Mouse (Mus musculus): ENCODE measurements around the gene Pwwp2b. TPM values are rescaled to one million over a fixed set of nuclear protein-coding genes. Genes with fewer than 3 reads are reported as not detected.

The Pwwp2b gene
- polyA plus RNA-seq, 1 experiment from 2014 or later = 4.4 TPM

GRCm38 (mm10) chr7:139233714-139234113 is 14.6 kb upstream of the Pwwp2b start:
- no peak overlapping the region for H3K4me3 ChIP-seq (ENCODE audit: low read depth, low read length)
- H3K4me2 ChIP-seq (replicated peaks; ENCODE audit: low read depth, low read length) = no peak overlapping the region
- DNase-seq (ENCODE audit: low spot score) = peak; percentile 88
- peak; percentile 75 for ATAC-seq (ENCODE audit: low FRiP score)
- no peaks in the 10 kb centered on the region for H3K36me3 ChIP-seq (ENCODE audit: control insufficient read depth, insufficient read depth, low read length)
- H3K9ac ChIP-seq (ENCODE audit: low read depth, low read length) = no peak overlapping the region
- H3K9me3 ChIP-seq (ENCODE audit: control insufficient read depth, low read length) = no peaks in the 10 kb centered on the region
- H3K27ac ChIP-seq (ENCODE audit: low read depth, low read length) = no peak overlapping the region
- H3K27me3 ChIP-seq (ENCODE audit: control insufficient read depth, insufficient read depth, low read length) = no peaks in the 10 kb centered on the region
- WGBS = under 1% methylated on average over 7 of the region's 7 CpGs
- H3K4me1 ChIP-seq (replicated peaks; ENCODE audit: control insufficient read depth, insufficient read depth, low read length) = 0 out of 2 replicates have a peak, but pooled peaks cover 2% of the 10 kb centered on the region

GRCm38 (mm10) chr7:139234426-139235188 is 13.7 kb upstream of the Pwwp2b start:
- Histone ChIP-seq H3K9me3 (ENCODE audit: control insufficient read depth, low read length) (no peaks in the 10 kb centered on the region), H3K27me3 (ENCODE audit: control insufficient read depth, insufficient read depth, low read length) (no peaks in the 10 kb centered on the region), H3K4me2 (replicated peaks; ENCODE audit: low read depth, low read length) (0 out of 2 replicates have a peak overlapping the region, but pooled peaks have one; percentile 14), H3K36me3 (ENCODE audit: control insufficient read depth, insufficient read depth, low read length) (no peaks in the 10 kb centered on the region), H3K9ac (ENCODE audit: low read depth, low read length) (no peak overlapping the region), H3K4me3 (ENCODE audit: low read depth, low read length) (no peak overlapping the region), H3K27ac (ENCODE audit: low read depth, low read length) (no peak overlapping the region), H3K4me1 (replicated peaks; ENCODE audit: control insufficient read depth, insufficient read depth, low read length) (0 out of 2 replicates have a peak, but pooled peaks cover 2% of the 10 kb centered on the region)
- DNase-seq (ENCODE audit: low spot score) = peak; percentile 58
- 9% methylated on average over 18 of the region's 18 CpGs for WGBS
- peak; percentile 66 for ATAC-seq (ENCODE audit: low FRiP score)

- WGBS = 83% methylated on average over 12 of the region's 12 CpGs
- H3K4me3 ChIP-seq (ENCODE audit: low read depth, low read length) = no peak overlapping the region
- no peaks in the 10 kb centered on the region for H3K36me3 ChIP-seq (ENCODE audit: control insufficient read depth, insufficient read depth, low read length)
- no peak overlapping the region for H3K9ac ChIP-seq (ENCODE audit: low read depth, low read length)
- no peak overlapping the region for H3K27ac ChIP-seq (ENCODE audit: low read depth, low read length)
- H3K27me3 ChIP-seq (ENCODE audit: control insufficient read depth, insufficient read depth, low read length) = no peaks in the 10 kb centered on the region
- no peaks in the 10 kb centered on the region for H3K9me3 ChIP-seq (ENCODE audit: control insufficient read depth, low read length)
- 0 out of 2 replicates have a peak, but pooled peaks cover 2% of the 10 kb centered on the region for H3K4me1 ChIP-seq (replicated peaks; ENCODE audit: control insufficient read depth, insufficient read depth, low read length)
- H3K4me2 ChIP-seq (replicated peaks; ENCODE audit: low read depth, low read length) = no peak overlapping the region
- ATAC-seq (ENCODE audit: low FRiP score) = no peak
- no peak for DNase-seq (ENCODE audit: low spot score)
Observed at GRCm38 (mm10) chr7:139235651-139236358, 12.5 kb upstream of the Pwwp2b start.

GRCm38 (mm10) chr7:139239432-139239831 is 8.8 kb upstream of the Pwwp2b start:
- no peak for ATAC-seq (ENCODE audit: low FRiP score)
- Histone ChIP-seq H3K4me2 (replicated peaks; ENCODE audit: low read depth, low read length) (no peak overlapping the region), H3K27ac (ENCODE audit: low read depth, low read length) (no peak overlapping the region), H3K9ac (ENCODE audit: low read depth, low read length) (no peak overlapping the region), H3K36me3 (ENCODE audit: control insufficient read depth, insufficient read depth, low read length) (no peaks in the 10 kb centered on the region), H3K4me1 (replicated peaks; ENCODE audit: control insufficient read depth, insufficient read depth, low read length) (0 out of 2 replicates have a peak, but pooled peaks cover 2% of the 10 kb centered on the region), H3K27me3 (ENCODE audit: control insufficient read depth, insufficient read depth, low read length) (no peaks in the 10 kb centered on the region), H3K4me3 (ENCODE audit: low read depth, low read length) (no peak overlapping the region), H3K9me3 (ENCODE audit: control insufficient read depth, low read length) (no peaks in the 10 kb centered on the region)
- no peak for DNase-seq (ENCODE audit: low spot score)
- whole genome bisulfite sequencing = 82% methylated on average over 3 of the region's 3 CpGs

- ATAC-seq (ENCODE audit: low FRiP score) = no peak
- H3K27me3 ChIP-seq (ENCODE audit: control insufficient read depth, insufficient read depth, low read length) = peaks cover 20% of the 10 kb centered on the region; the same call in 1 of the 2 replicates
- WGBS = 70% methylated on average over 5 of the region's 5 CpGs
- H3K27ac ChIP-seq (ENCODE audit: low read depth, low read length) = no peak overlapping the region
- H3K4me1 ChIP-seq (replicated peaks; ENCODE audit: control insufficient read depth, insufficient read depth, low read length) = peaks cover 13% of the 10 kb centered on the region
- no peak overlapping the region for H3K4me3 ChIP-seq (ENCODE audit: low read depth, low read length)
- no peak for DNase-seq (ENCODE audit: low spot score)
- no peak overlapping the region for H3K4me2 ChIP-seq (replicated peaks; ENCODE audit: low read depth, low read length)
- H3K36me3 ChIP-seq (ENCODE audit: control insufficient read depth, insufficient read depth, low read length) = no peaks in the 10 kb centered on the region
- no peak overlapping the region for H3K9ac ChIP-seq (ENCODE audit: low read depth, low read length)
- no peaks in the 10 kb centered on the region for H3K9me3 ChIP-seq (ENCODE audit: control insufficient read depth, low read length)
Observed at GRCm38 (mm10) chr7:139246086-139246485, 2.2 kb upstream of the Pwwp2b start.

GRCm38 (mm10) chr7:139246931-139247880 is 1.1 kb upstream of the Pwwp2b start:
- Histone ChIP-seq H3K9me3 (ENCODE audit: control insufficient read depth, low read length) (no peaks in the 10 kb centered on the region), H3K4me2 (replicated peaks; ENCODE audit: low read depth, low read length) (peak overlapping the region; percentile 95), H3K4me3 (ENCODE audit: low read depth, low read length) (peak overlapping the region; percentile 55), H3K36me3 (ENCODE audit: control insufficient read depth, insufficient read depth, low read length) (no peaks in the 10 kb centered on the region), H3K27me3 (ENCODE audit: control insufficient read depth, insufficient read depth, low read length) (peaks cover 20% of the 10 kb centered on the region; the same call in 1 of the 2 replicates), H3K9ac (ENCODE audit: low read depth, low read length) (peak overlapping the region; percentile 77), H3K27ac (ENCODE audit: low read depth, low read length) (no peak overlapping the region), H3K4me1 (replicated peaks; ENCODE audit: control insufficient read depth, insufficient read depth, low read length) (peaks cover 13% of the 10 kb centered on the region)
- peak; percentile 67 for DNase-seq (ENCODE audit: low spot score)
- ATAC-seq (ENCODE audit: low FRiP score) = peak; percentile 26; the same call in 1 of the 2 replicates
- WGBS = 3% methylated on average over 38 of the region's 38 CpGs

- no peaks in the 10 kb centered on the region for H3K9me3 ChIP-seq (ENCODE audit: control insufficient read depth, low read length)
- peak overlapping the region; percentile 95 for H3K4me2 ChIP-seq (replicated peaks; ENCODE audit: low read depth, low read length)
- DNase-seq (ENCODE audit: low spot score) (no peak), ATAC-seq (ENCODE audit: low FRiP score) (peak; percentile 39; the same call in 1 of the 2 replicates)
- H3K27me3 ChIP-seq (ENCODE audit: control insufficient read depth, insufficient read depth, low read length) = peaks cover 20% of the 10 kb centered on the region; the same call in 1 of the 2 replicates
- H3K4me1 ChIP-seq (replicated peaks; ENCODE audit: control insufficient read depth, insufficient read depth, low read length) = peaks cover 13% of the 10 kb centered on the region
- H3K4me3 ChIP-seq (ENCODE audit: low read depth, low read length) = peak overlapping the region; percentile 55
- H3K27ac ChIP-seq (ENCODE audit: low read depth, low read length) = no peak overlapping the region
- H3K36me3 ChIP-seq (ENCODE audit: control insufficient read depth, insufficient read depth, low read length) = no peaks in the 10 kb centered on the region
- 2% methylated on average over 44 of the region's 45 CpGs for WGBS
- peak overlapping the region; percentile 77 for H3K9ac ChIP-seq (ENCODE audit: low read depth, low read length)
Observed at GRCm38 (mm10) chr7:139248615-139249405, 528 bp downstream of the Pwwp2b start.
